Mouse (Mus musculus) E14TG2a.4 (cell line): ENCODE data around the gene Rps19bp1.

Source experiments
- CTCF ChIP-seq: conservative IDR thresholded peaks from 2 replicates; pipeline ENCODE4 v1.5.1; 2014; ENCODE audit warnings: low read length
- NANOG ChIP-seq: IDR thresholded peaks from 2 replicates; pipeline ENCODE4 v1.6.1; 2014; ENCODE audit warnings: borderline replicate concordance, low read length, mixed read lengths

DNA sequence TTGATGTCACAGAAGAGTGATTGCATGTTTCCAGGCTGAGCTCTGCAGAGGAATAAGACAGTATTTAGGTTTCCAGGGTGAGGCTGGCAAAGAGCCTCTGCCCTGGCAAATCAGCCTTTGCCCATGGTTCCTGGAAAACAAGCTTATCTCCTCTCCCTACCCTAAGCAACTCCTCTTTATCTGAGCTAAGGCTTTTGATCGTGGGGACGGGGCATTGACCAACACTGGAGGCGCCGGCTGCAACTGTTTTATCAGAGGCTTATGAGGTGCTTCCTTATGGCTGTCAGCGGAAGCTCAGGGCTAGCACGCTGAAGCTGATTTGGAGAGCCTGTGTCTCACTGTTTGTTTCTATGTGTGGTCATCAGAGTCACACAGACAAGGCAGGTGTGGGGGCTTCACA is 13.5 kb downstream of the Rps19bp1 start:
- TF ChIP-seq NANOG: no peak
- TF ChIP-seq CTCF: no peak
